Mouse (Mus musculus) intestine, embryonic 15.5 days (tissue): Measurements from ENCODE around the gene Tnip1. TPM values are rescaled to one million over a fixed set of nuclear protein-coding genes. Genes with fewer than 3 reads are reported as not detected.

Experiments
- ATAC-seq: fragments of 200-750 bp; cut with Nextera tagmentation; 2 replicates; pipeline ENCODE4 v1.8.0; 2017; ENCODE audit warnings: moderate TSS enrichment, moderate library complexity
- H3K27ac ChIP-seq: fragments of 300-500 bp; sonication (generic); 2 replicates; pipeline ENCODE4 v1.5.1; 2015; ENCODE audit warnings: mild to moderate bottlenecking, inconsistent platforms
- H3K27me3 ChIP-seq: fragments of 300-500 bp; sonication (generic); replicated peaks from 2 replicates; pipeline ENCODE4 v1.6.1; 2015; ENCODE audit warnings: inconsistent platforms
- H3K36me3 ChIP-seq: fragments of 300-500 bp; sonication (generic); 2 replicates; pipeline ENCODE4 v1.6.1; 2015; ENCODE audit warnings: inconsistent platforms
- H3K4me1 ChIP-seq: fragments of 300-500 bp; sonication (generic); replicated peaks from 2 replicates; pipeline ENCODE4 v1.6.1; 2015; ENCODE audit warnings: inconsistent platforms
- H3K4me2 ChIP-seq: fragments of 300-500 bp; sonication (generic); replicated peaks from 2 replicates; pipeline ENCODE4 v1.6.1; 2015; ENCODE audit warnings: mild to moderate bottlenecking, inconsistent platforms
- H3K4me3 ChIP-seq: fragments of 300-500 bp; sonication (generic); replicated peaks from 2 replicates; pipeline ENCODE4 v1.5.1; 2015; ENCODE audit warnings: inconsistent platforms
- H3K9ac ChIP-seq: fragments of 300-500 bp; sonication (generic); 2 replicates; pipeline ENCODE4 v1.6.1; 2015; ENCODE audit warnings: inconsistent platforms
- H3K9me3 ChIP-seq: fragments of 300-500 bp; sonication (generic); 2 replicates; pipeline ENCODE4 v1.6.1; 2016; ENCODE audit warnings: inconsistent platforms
- WGBS: fragments of 180-500 bp; shearing (Covaris S2); methylation state at CpG from one replicate; pipeline ENCODE4 v1.1.7; 2015; 5-methylcytosine and 5-hydroxymethylcytosine counted together
- polyA plus RNA-seq: library from polyadenylated mRNA; unstranded; fragments of >200 nt; fragmentation: Nextera tagmentation; extraction: Ambion mirVana; gene quantifications from 2 replicates; pipeline ENCODE4 v1.2.1, GENCODE M21; 2015

The Tnip1 gene
- polyA plus RNA-seq, 1 experiment from 2014 or later = 22.7 TPM

GRCm38 (mm10) chr11:54984085-54984484 lies 21.4 kb upstream of the Tnip1 start:
- no peak overlapping the region for H3K27ac ChIP-seq
- H3K27me3 ChIP-seq = no peaks in the 10 kb centered on the region
- H3K9me3 ChIP-seq = no peaks in the 10 kb centered on the region
- no peak overlapping the region for H3K4me2 ChIP-seq
- H3K4me3 ChIP-seq = no peak overlapping the region
- no peak overlapping the region for H3K9ac ChIP-seq
- ATAC-seq = peak; percentile 50; the same call in 1 of the 2 replicates
- peaks cover 39% of the 10 kb centered on the region for H3K36me3 ChIP-seq
- WGBS = under 1% methylated on average over 6 of the region's 6 CpGs
- no peaks in the 10 kb centered on the region for H3K4me1 ChIP-seq

- Histone ChIP-seq H3K4me2 (no peak overlapping the region), H3K4me1 (0 out of 2 replicates have a peak, but pooled peaks cover 4% of the 10 kb centered on the region), H3K9me3 (no peaks in the 10 kb centered on the region), H3K36me3 (peaks cover 40% of the 10 kb centered on the region), H3K4me3 (no peak overlapping the region), H3K27me3 (no peaks in the 10 kb centered on the region), H3K27ac (no peak overlapping the region), H3K9ac (no peak overlapping the region)
- ATAC-seq = no peak
- WGBS = 90% methylated on average over 6 of the region's 6 CpGs
Observed at GRCm38 (mm10) chr11:54982520-54982919, 19.8 kb upstream of the Tnip1 start.

GRCm38 (mm10) chr11:54981630-54982029 lies 18.9 kb upstream of the Tnip1 start:
- Histone ChIP-seq H3K4me3 (no peak overlapping the region), H3K9me3 (no peaks in the 10 kb centered on the region), H3K9ac (no peak overlapping the region), H3K36me3 (peaks cover 37% of the 10 kb centered on the region), H3K27me3 (no peaks in the 10 kb centered on the region), H3K27ac (no peak overlapping the region), H3K4me2 (no peak overlapping the region), H3K4me1 (0 out of 2 replicates have a peak, but pooled peaks cover 4% of the 10 kb centered on the region)
- WGBS = 94% methylated on average over 4 of the region's 4 CpGs
- no peak for ATAC-seq

GRCm38 (mm10) chr11:54977385-54977937 lies 14.7 kb upstream of the Tnip1 start:
- peak; percentile 48 for ATAC-seq
- peaks cover 17% of the 10 kb centered on the region for H3K4me1 ChIP-seq
- no peaks in the 10 kb centered on the region for H3K27me3 ChIP-seq
- H3K9ac ChIP-seq = no peak overlapping the region
- H3K9me3 ChIP-seq = no peaks in the 10 kb centered on the region
- WGBS = 29% methylated on average over 6 of the region's 6 CpGs
- H3K36me3 ChIP-seq = peaks cover 23% of the 10 kb centered on the region
- H3K4me2 ChIP-seq = no peak overlapping the region
- H3K4me3 ChIP-seq = no peak overlapping the region
- H3K27ac ChIP-seq = peak overlapping the region; percentile 23; the same call in 1 of the 2 replicates

GRCm38 (mm10) chr11:54976351-54976750 lies 13.6 kb upstream of the Tnip1 start:
- Histone ChIP-seq H3K4me1 (peaks cover 21% of the 10 kb centered on the region), H3K27ac (no peak overlapping the region), H3K9me3 (no peaks in the 10 kb centered on the region), H3K27me3 (no peaks in the 10 kb centered on the region), H3K9ac (no peak overlapping the region), H3K4me2 (no peak overlapping the region), H3K4me3 (no peak overlapping the region), H3K36me3 (peaks cover 13% of the 10 kb centered on the region)
- no peak for ATAC-seq
- WGBS = 96% methylated on average over 2 of the region's 2 CpGs

- Histone ChIP-seq H3K4me3 (no peak overlapping the region), H3K36me3 (0 out of 2 replicates have a peak, but pooled peaks cover 9% of the 10 kb centered on the region), H3K9me3 (no peaks in the 10 kb centered on the region), H3K4me2 (no peak overlapping the region), H3K4me1 (peaks cover 21% of the 10 kb centered on the region), H3K27me3 (no peaks in the 10 kb centered on the region), H3K27ac (no peak overlapping the region), H3K9ac (no peak overlapping the region)
- 87% methylated on average over 2 of the region's 2 CpGs for WGBS
- no peak for ATAC-seq
Observed at GRCm38 (mm10) chr11:54975756-54976155, 13.0 kb upstream of the Tnip1 start.

- H3K4me2 ChIP-seq = no peak overlapping the region
- H3K27me3 ChIP-seq = no peaks in the 10 kb centered on the region
- H3K9me3 ChIP-seq = no peaks in the 10 kb centered on the region
- H3K4me1 ChIP-seq = peaks cover 21% of the 10 kb centered on the region
- H3K36me3 ChIP-seq = 0 out of 2 replicates have a peak, but pooled peaks cover 7% of the 10 kb centered on the region
- 84% methylated on average over 5 of the region's 5 CpGs for WGBS
- no peak overlapping the region for H3K27ac ChIP-seq
- H3K9ac ChIP-seq = no peak overlapping the region
- ATAC-seq = no peak
- H3K4me3 ChIP-seq = no peak overlapping the region
Observed at GRCm38 (mm10) chr11:54975340-54975739, 12.6 kb upstream of the Tnip1 start.

- Histone ChIP-seq H3K27me3 (no peaks in the 10 kb centered on the region), H3K4me1 (peaks cover 21% of the 10 kb centered on the region), H3K9ac (no peak overlapping the region), H3K4me3 (no peak overlapping the region), H3K27ac (no peak overlapping the region), H3K36me3 (0 out of 2 replicates have a peak, but pooled peaks cover 7% of the 10 kb centered on the region), H3K4me2 (no peak overlapping the region), H3K9me3 (no peaks in the 10 kb centered on the region)
- 86% methylated on average over 4 of the region's 4 CpGs for WGBS
- no peak for ATAC-seq
Observed at GRCm38 (mm10) chr11:54974639-54975038, 11.9 kb upstream of the Tnip1 start.

GRCm38 (mm10) chr11:54973481-54974212 lies 10.9 kb upstream of the Tnip1 start:
- Histone ChIP-seq H3K9me3 (no peaks in the 10 kb centered on the region), H3K27ac (peak overlapping the region; percentile 61), H3K27me3 (no peaks in the 10 kb centered on the region), H3K4me1 (peaks cover 21% of the 10 kb centered on the region), H3K36me3 (0 out of 2 replicates have a peak, but pooled peaks cover 5% of the 10 kb centered on the region), H3K4me3 (no peak overlapping the region), H3K4me2 (no peak overlapping the region), H3K9ac (no peak overlapping the region)
- ATAC-seq = peak; percentile 82
- WGBS = 43% methylated on average over 8 of the region's 8 CpGs

- peak overlapping the region; percentile 61 for H3K27ac ChIP-seq
- H3K4me2 ChIP-seq = no peak overlapping the region
- H3K36me3 ChIP-seq = no peaks in the 10 kb centered on the region
- no peaks in the 10 kb centered on the region for H3K9me3 ChIP-seq
- H3K27me3 ChIP-seq = no peaks in the 10 kb centered on the region
- no peak overlapping the region for H3K9ac ChIP-seq
- no peak overlapping the region for H3K4me3 ChIP-seq
- peak; percentile 18; the same call in 1 of the 2 replicates for ATAC-seq
- WGBS = 57% methylated on average over 4 of the region's 6 CpGs
- peaks cover 18% of the 10 kb centered on the region for H3K4me1 ChIP-seq
Observed at GRCm38 (mm10) chr11:54972789-54973188, 10.1 kb upstream of the Tnip1 start.

- ATAC-seq = peak; percentile 21; the same call in 1 of the 2 replicates
- H3K9ac ChIP-seq = no peak overlapping the region
- H3K36me3 ChIP-seq = no peaks in the 10 kb centered on the region
- H3K4me3 ChIP-seq = no peak overlapping the region
- WGBS = 26% methylated on average over 4 of the region's 4 CpGs
- no peaks in the 10 kb centered on the region for H3K9me3 ChIP-seq
- no peak overlapping the region for H3K27ac ChIP-seq
- peaks cover 17% of the 10 kb centered on the region for H3K4me1 ChIP-seq
- no peaks in the 10 kb centered on the region for H3K27me3 ChIP-seq
- no peak overlapping the region for H3K4me2 ChIP-seq
Observed at GRCm38 (mm10) chr11:54972049-54972723, 9.5 kb upstream of the Tnip1 start.

GRCm38 (mm10) chr11:54971365-54972048 lies 8.8 kb upstream of the Tnip1 start:
- no peaks in the 10 kb centered on the region for H3K27me3 ChIP-seq
- no peak overlapping the region for H3K9ac ChIP-seq
- H3K27ac ChIP-seq = no peak overlapping the region
- 67% methylated on average over 8 of the region's 8 CpGs for WGBS
- H3K4me2 ChIP-seq = no peak overlapping the region
- H3K4me3 ChIP-seq = no peak overlapping the region
- H3K9me3 ChIP-seq = no peaks in the 10 kb centered on the region
- peaks cover 17% of the 10 kb centered on the region for H3K4me1 ChIP-seq
- no peak for ATAC-seq
- no peaks in the 10 kb centered on the region for H3K36me3 ChIP-seq
